Mouse (Mus musculus): Measurements from ENCODE around the gene Hmx2. TPM values are rescaled to one million over a fixed set of nuclear protein-coding genes. Genes with fewer than 3 reads are reported as not detected.

Gene Hmx2
- polyA plus RNA-seq (2012; rRNA removed), result 0.09 TPM in 1 of 2 replicates, not detected in the other
- not detected in 2 replicates for polyA plus RNA-seq (2014; fragmentation: Nextera tagmentation; extraction: Ambion mirVana)

DNA sequence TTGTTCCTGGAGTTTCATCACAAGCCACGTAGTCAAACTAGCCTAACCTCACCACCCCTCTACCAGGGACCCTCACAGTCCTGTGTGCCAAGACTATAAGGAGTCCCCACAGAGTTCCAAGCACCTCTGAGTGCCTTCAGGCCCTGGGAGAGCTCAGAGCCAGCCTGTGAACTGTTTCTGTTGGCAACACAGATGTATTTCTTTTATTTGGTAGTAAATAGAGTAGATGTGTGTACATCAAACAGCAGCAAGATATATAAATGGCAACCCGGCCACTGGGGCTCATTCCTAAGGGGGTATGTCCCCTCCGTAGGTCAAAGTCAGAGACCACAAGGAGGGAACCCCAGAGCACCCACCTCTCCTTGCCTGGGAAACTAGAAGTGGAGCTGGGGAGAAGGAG, at the start of gene Hmx2:
TSS of gene Hmx2 (plus strand) at position 301 of the 400 bp plus-strand sequence.
- ATAC-seq (ENCODE audit: low FRiP score, low read depth) (no peak), DNase-seq (ENCODE audit: low spot score) (no peak)
- Histone ChIP-seq H3K27ac (replicated peaks; ENCODE audit: low read depth, low read length) (no peak within 1 kb of the TSS), H3K9ac (ENCODE audit: low read depth, low read length, severe bottlenecking) (no peak within 1 kb of the TSS), H3K4me1 (ENCODE audit: control insufficient read depth, insufficient read depth, low read length) (peaks cover 3% of the 10 kb centered on the region; the same call in 1 of the 2 replicates), H3K9me3 (ENCODE audit: control insufficient read depth, low read length) (no peaks in the 10 kb centered on the region), H3K4me2 (replicated peaks; ENCODE audit: low read depth, low read length, severe bottlenecking) (no peak within 1 kb of the TSS), H3K36me3 (ENCODE audit: control insufficient read depth, insufficient read depth, low read length) (no peaks in the 10 kb centered on the region), H3K4me3 (replicated peaks; ENCODE audit: low read length) (no peak within 1 kb of the TSS), H3K27me3 (ENCODE audit: control insufficient read depth, insufficient read depth, low read length) (peaks cover 98% of the 10 kb centered on the region)
- no peak for TF ChIP-seq POLR2A (IDR thresholded peaks at IDR 0.05; ENCODE audit: borderline replicate concordance, extremely low read depth, insufficient read depth, insufficient read length)
- WGBS, result 1% methylated on average over 3 of the region's 3 CpGs

DNA sequence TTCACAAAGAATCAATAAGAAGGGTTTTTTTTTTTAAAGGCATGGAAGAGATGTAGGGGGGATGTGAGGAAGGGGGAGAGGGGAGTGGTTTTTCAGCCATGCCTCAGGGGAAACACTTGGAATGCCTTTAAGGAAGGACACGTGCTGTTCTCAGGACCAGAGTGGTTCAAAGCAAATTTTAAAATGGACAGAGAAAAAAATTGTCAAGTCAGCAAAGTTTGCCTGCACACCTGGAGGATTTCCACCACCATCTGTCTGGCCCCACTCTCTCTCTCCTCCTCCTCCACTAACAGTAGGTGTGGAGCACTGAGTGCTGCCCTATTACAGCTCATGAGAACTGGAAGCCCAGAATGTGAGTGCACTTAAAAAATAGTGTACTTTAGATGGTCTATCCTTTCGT, 44.8 kb upstream of the Hmx2 start:
- no peak for TF ChIP-seq POLR2A (IDR thresholded peaks at IDR 0.05; ENCODE audit: borderline replicate concordance, extremely low read depth, insufficient read depth, insufficient read length)
- Histone ChIP-seq H3K9me3 (ENCODE audit: control insufficient read depth, low read length) (no peaks in the 10 kb centered on the region), H3K36me3 (ENCODE audit: control insufficient read depth, insufficient read depth, low read length) (no peaks in the 10 kb centered on the region), H3K9ac (ENCODE audit: low read depth, low read length, severe bottlenecking) (no peak overlapping the region), H3K27me3 (ENCODE audit: control insufficient read depth, insufficient read depth, low read length) (no peaks in the 10 kb centered on the region), H3K27ac (replicated peaks; ENCODE audit: low read depth, low read length) (no peak overlapping the region), H3K4me2 (replicated peaks; ENCODE audit: low read depth, low read length, severe bottlenecking) (no peak overlapping the region), H3K4me1 (ENCODE audit: control insufficient read depth, insufficient read depth, low read length) (no peaks in the 10 kb centered on the region), H3K4me3 (replicated peaks; ENCODE audit: low read length) (no peak overlapping the region)
- WGBS, result 56% methylated on average over 2 of the region's 2 CpGs
- no peak for ATAC-seq (ENCODE audit: low FRiP score, low read depth)
- DNase-seq (ENCODE audit: low spot score), result no peak

- DNase-seq (ENCODE audit: low spot score) (peak; percentile 84), ATAC-seq (ENCODE audit: low FRiP score, low read depth) (peak; percentile 73)
- H3K4me1 ChIP-seq (ENCODE audit: control insufficient read depth, insufficient read depth, low read length), result peaks cover 16% of the 10 kb centered on the region; the same call in 1 of the 2 replicates
- peaks cover 49% of the 10 kb centered on the region for H3K27me3 ChIP-seq (ENCODE audit: control insufficient read depth, insufficient read depth, low read length)
- no peak overlapping the region for H3K9ac ChIP-seq (ENCODE audit: low read depth, low read length, severe bottlenecking)
- 0% methylated on average over 7 of the region's 7 CpGs for WGBS
- no peak overlapping the region for H3K4me2 ChIP-seq (replicated peaks; ENCODE audit: low read depth, low read length, severe bottlenecking)
- no peaks in the 10 kb centered on the region for H3K36me3 ChIP-seq (ENCODE audit: control insufficient read depth, insufficient read depth, low read length)
- H3K27ac ChIP-seq (replicated peaks; ENCODE audit: low read depth, low read length), result no peak overlapping the region
- H3K9me3 ChIP-seq (ENCODE audit: control insufficient read depth, low read length), result no peaks in the 10 kb centered on the region
- no peak for TF ChIP-seq POLR2A (IDR thresholded peaks at IDR 0.05; ENCODE audit: borderline replicate concordance, extremely low read depth, insufficient read depth, insufficient read length)
- H3K4me3 ChIP-seq (replicated peaks; ENCODE audit: low read length), result no peak overlapping the region
These were observed 8.6 kb upstream of the Hmx2 start for GRCm38 (mm10) chr7:131539979-131540378.

GRCm38 (mm10) chr7:131541184-131542114, 7.1 kb upstream of the Hmx2 start:
- WGBS, result 2% methylated on average over 40 of the region's 41 CpGs

GRCm38 (mm10) chr7:131542115-131542871, 6.3 kb upstream of the Hmx2 start, which contains the start of gene Hmx3:
Gene Hmx3, plus strand, starts transcription at chr7:131542867.
- Histone ChIP-seq H3K27me3 (ENCODE audit: control insufficient read depth, insufficient read depth, low read length) (peaks cover 72% of the 10 kb centered on the region), H3K9me3 (ENCODE audit: control insufficient read depth, low read length) (no peaks in the 10 kb centered on the region), H3K4me3 (replicated peaks; ENCODE audit: low read length) (peak within 1 kb of the TSS; percentile 40), H3K36me3 (ENCODE audit: control insufficient read depth, insufficient read depth, low read length) (no peaks in the 10 kb centered on the region), H3K4me1 (ENCODE audit: control insufficient read depth, insufficient read depth, low read length) (peaks cover 16% of the 10 kb centered on the region; the same call in 1 of the 2 replicates), H3K27ac (replicated peaks; ENCODE audit: low read depth, low read length) (no peak within 1 kb of the TSS), H3K9ac (ENCODE audit: low read depth, low read length, severe bottlenecking) (peak within 1 kb of the TSS; percentile 40; the same call in 1 of the 2 replicates), H3K4me2 (replicated peaks; ENCODE audit: low read depth, low read length, severe bottlenecking) (peak within 1 kb of the TSS; percentile 67)
- DNase-seq (ENCODE audit: low spot score), result no peak
- under 1% methylated on average over 51 of the region's 65 CpGs for WGBS
- TF ChIP-seq POLR2A (IDR thresholded peaks at IDR 0.05; ENCODE audit: borderline replicate concordance, extremely low read depth, insufficient read depth, insufficient read length), result no peak
- no peak for ATAC-seq (ENCODE audit: low FRiP score, low read depth)

More at GRCm38 (mm10) chr7:131541184-131542114, 7.1 kb upstream of the Hmx2 start:
- peaks cover 63% of the 10 kb centered on the region for H3K27me3 ChIP-seq (ENCODE audit: control insufficient read depth, insufficient read depth, low read length)
- H3K9ac ChIP-seq (ENCODE audit: low read depth, low read length, severe bottlenecking), result no peak overlapping the region
- DNase-seq (ENCODE audit: low spot score), result no peak
- no peak overlapping the region for H3K27ac ChIP-seq (replicated peaks; ENCODE audit: low read depth, low read length)
- H3K4me2 ChIP-seq (replicated peaks; ENCODE audit: low read depth, low read length, severe bottlenecking), result peak overlapping the region; percentile 67
- peak overlapping the region; percentile 40 for H3K4me3 ChIP-seq (replicated peaks; ENCODE audit: low read length)
- no peak for ATAC-seq (ENCODE audit: low FRiP score, low read depth)
- no peaks in the 10 kb centered on the region for H3K36me3 ChIP-seq (ENCODE audit: control insufficient read depth, insufficient read depth, low read length)
- no peak for TF ChIP-seq POLR2A (IDR thresholded peaks at IDR 0.05; ENCODE audit: borderline replicate concordance, extremely low read depth, insufficient read depth, insufficient read length)
- no peaks in the 10 kb centered on the region for H3K9me3 ChIP-seq (ENCODE audit: control insufficient read depth, low read length)
- H3K4me1 ChIP-seq (ENCODE audit: control insufficient read depth, insufficient read depth, low read length), result peaks cover 16% of the 10 kb centered on the region; the same call in 1 of the 2 replicates
